Mouse (Mus musculus) 3134 (cell line): ENCODE results near the gene Bcl2l15.
A peak's percentile ranks its signal among the peaks of the same experiment; 100 is the strongest.
"Not testable (repeated sequence)": the region's sequence is repeated elsewhere in the genome, so short reads cannot be mapped to it uniquely, and the experiment has no call there.

Experiments
- DNase-seq: peaks from one replicate; pipeline ENCODE4 v3.0.0-alpha.2; 2011; ENCODE audit warnings: low spot score; ENCODE audit not compliant: insufficient read length; ENCODE audit errors: extremely low read depth

Gene Bcl2l15

GRCm38 (mm10) chr3:103830681-103831080 lies 1.7 kb upstream of the Bcl2l15 start:
- DNase-seq, result not testable (repeated sequence)

DNA sequence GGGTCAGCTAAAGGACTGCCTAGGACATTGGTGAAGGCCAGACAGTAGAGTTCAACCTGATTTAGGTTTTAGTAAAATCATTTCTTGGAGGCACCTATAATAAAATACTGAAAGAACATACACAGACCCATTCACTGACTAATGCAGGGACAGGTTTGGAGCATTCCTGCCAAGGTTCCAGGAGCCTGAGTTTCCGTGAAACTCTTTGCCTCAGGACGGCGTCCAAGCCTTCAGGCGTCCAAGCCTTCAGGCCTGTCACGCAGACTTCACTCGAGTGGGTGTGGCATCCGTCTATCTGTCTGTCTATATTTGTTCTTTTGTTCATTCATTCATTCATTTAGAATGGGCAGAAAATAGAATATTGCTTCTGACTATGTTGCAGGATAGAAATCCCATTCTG lies 1.3 kb upstream of the Bcl2l15 start:
- DNase-seq, result no peak

DNA sequence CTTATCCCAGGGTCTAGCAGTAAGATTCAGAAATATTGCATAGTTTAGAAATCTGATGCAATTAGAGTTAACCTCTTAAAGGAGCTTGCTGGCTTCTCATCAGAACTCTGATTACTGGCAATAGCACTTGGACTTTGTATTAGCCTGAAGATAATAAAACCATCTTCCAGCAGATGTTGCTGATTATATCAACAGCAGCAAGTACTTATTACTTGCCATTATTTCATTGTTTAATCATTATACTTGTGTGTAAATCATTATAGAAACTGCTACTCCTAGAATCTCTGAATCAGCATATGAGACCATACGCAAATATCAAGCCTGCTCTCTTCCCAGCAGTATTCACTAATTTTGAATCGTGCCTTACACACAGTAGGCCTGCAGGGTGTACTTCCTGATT lies 1.6 kb downstream of the Bcl2l15 start:
- no peak for DNase-seq

- DNase-seq, result no peak
Measured at GRCm38 (mm10) chr3:103835272-103835950, 3.0 kb downstream of the Bcl2l15 start.

- no peak for DNase-seq
Measured at GRCm38 (mm10) chr3:103835951-103836310, 3.5 kb downstream of the Bcl2l15 start.

- no peak for DNase-seq
Measured at GRCm38 (mm10) chr3:103836453-103836852, 4.1 kb downstream of the Bcl2l15 start.

GRCm38 (mm10) chr3:103839711-103840110 lies 7.3 kb downstream of the Bcl2l15 start:
- DNase-seq, result no peak

GRCm38 (mm10) chr3:103840195-103840594 lies 7.8 kb downstream of the Bcl2l15 start:
- not testable (repeated sequence) for DNase-seq

DNA sequence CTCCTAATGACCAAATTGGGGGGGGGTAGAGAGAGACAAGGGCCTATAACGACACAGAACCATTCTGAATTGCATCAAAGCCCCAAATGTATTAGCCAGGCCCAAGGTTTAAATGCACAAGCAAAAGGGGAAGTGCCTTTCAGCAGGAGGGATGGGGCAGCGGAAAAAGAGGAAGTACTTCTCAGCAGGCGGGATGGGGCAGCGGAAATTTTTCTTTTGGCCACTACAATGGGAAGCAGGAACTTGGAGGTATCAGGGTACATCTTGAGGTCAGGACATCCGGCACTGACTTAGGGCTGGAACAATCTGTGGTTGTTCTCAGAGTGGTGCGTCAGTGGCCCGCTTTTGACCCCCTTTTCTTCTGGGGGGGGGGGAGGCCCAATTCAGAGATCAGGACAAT lies 8.5 kb downstream of the Bcl2l15 start:
- DNase-seq, result not testable (repeated sequence)

DNA sequence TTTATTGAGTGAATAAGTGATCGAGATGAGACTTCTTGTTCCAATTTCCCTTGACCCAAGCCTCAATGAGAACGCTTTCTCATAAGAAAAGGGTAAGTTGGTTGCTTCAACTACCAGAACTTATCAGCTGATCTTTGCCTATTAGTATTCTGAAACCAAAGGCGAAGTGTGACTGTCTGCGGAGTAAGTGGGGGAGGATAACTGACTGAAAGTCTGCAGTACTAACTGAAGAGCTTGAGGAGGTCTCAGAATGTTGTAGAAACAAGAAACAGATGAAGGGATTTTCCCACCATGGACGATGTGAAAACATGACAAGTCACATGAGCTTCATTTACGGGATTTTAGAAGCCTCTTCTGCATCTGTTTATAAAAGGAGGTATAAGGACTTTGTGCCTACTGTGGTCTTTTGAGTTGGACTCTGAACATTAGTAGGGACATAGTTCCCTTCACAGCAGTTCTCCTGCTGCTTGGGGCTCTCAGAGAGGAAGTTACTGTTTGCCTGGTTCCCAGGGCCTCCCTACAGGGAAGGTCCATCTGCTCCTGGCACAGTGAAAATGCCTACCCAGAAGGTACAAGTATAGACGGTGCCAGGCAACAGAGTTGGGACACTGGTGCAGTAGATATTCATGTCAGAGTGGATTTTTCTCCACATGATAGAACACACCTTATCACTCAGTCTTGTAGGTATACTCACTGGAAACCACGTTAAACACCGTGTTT lies 18.4 kb downstream of the Bcl2l15 start:
- DNase-seq, result no peak

GRCm38 (mm10) chr3:103851481-103851880 lies 19.1 kb downstream of the Bcl2l15 start:
- DNase-seq, result no peak

- DNase-seq, result no peak
Measured at GRCm38 (mm10) chr3:103851882-103852281, 19.5 kb downstream of the Bcl2l15 start.

GRCm38 (mm10) chr3:103852565-103853299 lies 20.3 kb downstream of the Bcl2l15 start:
- DNase-seq, result peak; percentile 50

GRCm38 (mm10) chr3:103853804-103854203 lies 21.4 kb downstream of the Bcl2l15 start:
- DNase-seq, result peak; percentile 56

DNA sequence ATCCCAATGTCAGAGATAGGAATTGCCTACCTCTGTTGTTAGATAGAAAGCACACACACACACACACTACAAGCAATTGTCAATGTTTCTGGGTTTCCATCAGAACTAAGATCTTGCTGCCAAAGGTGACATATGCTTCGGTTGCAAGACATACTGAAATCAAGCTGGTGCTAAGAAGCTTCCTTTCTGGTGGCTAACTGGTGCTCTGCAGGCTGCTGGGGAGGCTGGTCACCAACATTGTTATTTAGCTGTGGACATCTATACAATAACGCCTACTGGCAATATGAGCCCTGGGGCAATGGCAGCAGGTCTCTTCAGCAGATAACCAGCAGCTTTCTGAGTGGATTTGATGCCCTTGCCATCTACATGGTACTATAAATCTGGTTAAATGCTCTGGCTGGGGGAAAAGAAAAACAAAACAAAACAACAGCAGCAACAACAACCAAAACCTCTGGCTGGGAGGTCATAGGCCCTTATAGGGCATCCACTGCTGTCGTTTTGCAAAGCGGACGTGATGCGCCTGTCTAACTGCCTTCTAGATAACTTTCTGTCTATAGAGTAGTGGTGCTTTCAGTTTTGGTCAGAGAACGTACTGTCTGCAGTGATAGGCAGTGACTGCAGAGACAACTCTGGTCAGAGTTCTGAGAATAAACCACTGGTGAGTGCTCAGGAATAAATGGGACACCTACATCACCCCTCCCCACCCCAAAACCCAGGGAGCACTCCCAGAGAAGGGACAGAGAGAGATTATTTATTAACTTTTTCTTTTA lies 24.8 kb downstream of the Bcl2l15 start:
- no peak for DNase-seq

- no peak for DNase-seq
Measured at GRCm38 (mm10) chr3:103857977-103858563, 25.7 kb downstream of the Bcl2l15 start.

- no peak for DNase-seq
Measured at GRCm38 (mm10) chr3:103858881-103859801, 26.7 kb downstream of the Bcl2l15 start, which contains the start of gene Ptpn22. Ptpn22 (plus strand) TSS chr3:103859795.

DNA sequence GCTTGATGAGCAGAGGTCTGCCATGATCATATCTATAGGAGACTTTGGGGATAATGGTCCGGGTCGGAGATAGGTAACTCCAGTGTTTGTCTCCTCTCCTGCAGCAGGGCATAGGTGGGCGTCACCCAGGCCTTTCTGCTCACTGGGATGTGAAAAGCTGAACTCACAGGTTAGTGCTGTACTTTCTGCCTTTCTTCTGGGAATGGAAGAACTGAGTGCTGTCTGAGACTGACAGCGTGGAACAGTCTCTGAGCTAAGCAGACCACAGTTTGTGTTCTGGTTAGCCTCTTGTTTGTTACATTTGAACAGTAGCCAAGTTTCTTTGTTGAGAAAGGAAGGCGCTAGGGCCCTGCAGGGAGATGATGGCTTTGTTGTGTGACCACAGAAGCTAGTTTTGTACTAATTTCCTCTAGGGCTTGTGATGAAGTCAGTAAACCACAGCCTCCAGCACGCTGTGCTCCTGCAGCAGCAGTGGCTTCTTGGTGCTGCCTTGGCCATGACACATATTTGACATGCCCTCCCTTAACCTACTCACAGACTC lies 27.5 kb downstream of the Bcl2l15 start:
- peak; percentile 68 for DNase-seq

- no peak for DNase-seq
Measured at GRCm38 (mm10) chr3:103862721-103863220, 30.4 kb downstream of the Bcl2l15 start.
